ENCODE assay signal across 18 mouse cellular contexts in the genomic region with DNA sequence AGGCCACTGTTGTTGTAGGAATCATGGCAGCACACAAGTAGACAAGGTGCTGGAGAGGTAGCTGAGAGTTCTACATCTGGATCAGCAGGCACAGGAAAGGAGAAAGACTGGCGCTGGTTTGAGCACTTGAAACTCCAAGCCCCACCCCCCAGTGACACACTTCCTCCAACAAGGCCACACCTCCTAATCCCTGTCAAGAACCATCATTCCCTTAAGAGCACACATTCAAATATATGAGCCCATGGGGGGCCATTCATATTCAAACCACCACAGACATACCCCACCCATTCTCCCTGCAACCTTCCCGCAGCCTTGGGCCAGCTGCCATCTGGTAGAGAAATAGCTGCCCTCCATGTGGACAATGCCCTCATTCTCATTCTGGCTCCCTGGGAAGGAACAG.
"Had no signal": no experiment of that assay in that cellular context is flagged by ENCODE, and none has a peak within 500 bp of the region (broad histone marks: within the 10 kb centered on the region; RNA-seq: fewer than 3 reads in every experiment).

No protein-coding gene starts in this region.

- H3K27ac ChIP-seq: kidney, embryonic 15.5 days; left cerebral cortex, adult 2 months; liver, embryonic 13.5 days; midbrain, embryonic 10.5 days; midbrain, embryonic 13.5 days; neural tube, embryonic 15.5 days had no signal

- H3K9me3 ChIP-seq: kidney, embryonic 15.5 days; liver, embryonic 13.5 days; midbrain, embryonic 10.5 days; midbrain, embryonic 13.5 days; neural tube, embryonic 15.5 days had no signal

- H3K4me1 ChIP-seq: kidney, embryonic 15.5 days; liver, embryonic 13.5 days; midbrain, embryonic 10.5 days; neural tube, embryonic 15.5 days had no signal

- H3K4me2 ChIP-seq: kidney, embryonic 15.5 days; liver, embryonic 13.5 days; midbrain, embryonic 13.5 days; neural tube, embryonic 15.5 days had no signal

- H3K9ac ChIP-seq: kidney, embryonic 15.5 days; liver, embryonic 13.5 days; midbrain, embryonic 13.5 days; neural tube, embryonic 15.5 days had no signal

- ATAC-seq: midbrain, embryonic 13.5 days; midbrain, embryonic 16.5 days had no signal

- H3K4me3 ChIP-seq: kidney, embryonic 15.5 days; left cerebral cortex, adult 2 months; liver, embryonic 13.5 days; midbrain, embryonic 10.5 days; midbrain, embryonic 13.5 days; myocyte; neural tube, embryonic 15.5 days had no signal

- DNase-seq: kidney, adult 11 months; kidney, adult 8-10 months; kidney, postnatal 10 days; kidney, postnatal 36 days; layer of hippocampus, postnatal 36 days; liver, embryonic 13.5 days; lung, adult 2 months; lung, postnatal 14 days; lung, postnatal 4 days; thymus, adult 18-20 months; thymus, postnatal 36 days had no signal

- H3K27me3 ChIP-seq: kidney, embryonic 15.5 days; liver, embryonic 13.5 days; midbrain, embryonic 13.5 days; neural tube, embryonic 15.5 days had no signal

- H3K36me3 ChIP-seq: kidney, embryonic 15.5 days; liver, embryonic 13.5 days; midbrain, embryonic 10.5 days; midbrain, embryonic 13.5 days; neural tube, embryonic 15.5 days had no signal
